Mouse (Mus musculus) T-helper 1 cell (primary cell): Measurements from ENCODE around the gene Riox1.

ENCODE experiments used
- in situ Hi-C: fragments of 300-600 bp; cut with MboI, MseI; formaldehyde crosslinking; loops from one replicate; pipeline ENCODE4 v1.15.1; 2025; ENCODE audit warnings: high pct_unique_total_duplicates

Gene Riox1

DNA sequence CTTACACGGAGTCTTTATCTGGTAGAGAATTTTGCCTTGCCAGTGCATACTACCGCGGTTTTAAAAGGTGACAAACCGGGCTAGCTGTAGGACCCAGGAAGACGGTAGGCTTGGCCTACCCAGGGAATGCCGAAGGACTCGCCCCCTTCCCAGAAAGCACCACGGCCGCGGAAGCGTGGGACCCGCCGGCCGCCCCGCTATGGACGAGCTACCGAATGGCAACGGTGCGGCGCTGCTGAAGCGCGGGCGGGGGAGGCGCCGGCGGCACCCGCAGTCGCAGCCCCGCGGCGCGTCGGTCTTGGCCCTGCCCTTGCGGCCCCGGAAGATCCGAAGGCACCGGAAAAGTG is at the start of gene Riox1:
Riox1 (plus strand) TSS at position 116 of the 347 bp plus-strand sequence.
- in situ Hi-C loops, result no loop called here

DNA sequence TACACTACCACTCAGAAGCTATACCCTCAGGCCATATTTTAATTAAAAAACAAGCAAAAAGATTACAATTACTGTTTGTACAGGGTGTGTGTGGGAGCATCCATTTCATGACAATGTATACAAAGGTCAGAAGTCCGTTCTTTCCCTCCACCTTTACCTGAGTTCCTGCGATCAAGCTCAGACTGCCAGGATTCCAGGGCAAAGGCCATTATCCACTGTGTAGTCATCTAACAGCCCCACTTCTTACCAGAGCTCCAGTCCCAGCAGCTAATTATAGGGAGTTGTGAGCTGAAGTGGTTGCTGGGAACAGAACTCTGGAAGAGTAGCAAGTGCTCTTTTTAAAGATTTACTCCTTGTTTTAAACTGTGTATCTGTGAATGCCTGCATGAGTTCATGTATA is 40.0 kb upstream of the Riox1 start:
- in situ Hi-C loops, result no loop called here

- in situ Hi-C loops, result no loop called here
Observed at GRCm38 (mm10) chr12:83914202-83914740, 36.1 kb upstream of the Riox1 start.

DNA sequence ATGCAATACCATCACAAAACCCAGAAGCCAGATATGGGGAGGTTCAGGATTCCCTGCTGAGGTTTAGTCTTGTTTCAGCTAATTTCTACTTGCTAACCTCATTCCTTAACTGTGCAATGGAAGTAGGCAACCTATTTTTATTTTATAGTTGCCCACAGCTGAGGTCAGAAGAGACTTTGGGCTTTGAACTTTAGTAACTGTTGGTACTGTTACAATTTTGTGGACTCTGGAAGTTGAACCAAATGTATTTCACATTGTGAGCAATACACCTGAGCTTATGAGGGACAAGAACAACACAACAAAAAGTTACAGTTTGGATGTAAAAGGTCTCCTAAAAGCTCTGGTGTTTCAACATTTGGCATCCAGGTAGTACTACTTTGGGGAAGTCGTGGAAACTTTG is 35.6 kb upstream of the Riox1 start:
- in situ Hi-C loops, result no loop called here

GRCm38 (mm10) chr12:83916884-83917283 is 33.5 kb upstream of the Riox1 start:
- in situ Hi-C loops, result no loop called here

GRCm38 (mm10) chr12:83920721-83921441 is 29.5 kb upstream of the Riox1 start:
- in situ Hi-C loops, result loop anchor here (10.0 kb wide), 1 partner anchor 1064 kb away; no protein-coding TSS in a partner anchor

GRCm38 (mm10) chr12:83921535-83922381 is 28.6 kb upstream of the Riox1 start, which contains the start of gene Numb:
Numb (minus strand) TSS chr12:83921934.
- in situ Hi-C loops, result loop anchor here (10.0 kb wide), 1 partner anchor 1063 kb away; no protein-coding TSS in a partner anchor

DNA sequence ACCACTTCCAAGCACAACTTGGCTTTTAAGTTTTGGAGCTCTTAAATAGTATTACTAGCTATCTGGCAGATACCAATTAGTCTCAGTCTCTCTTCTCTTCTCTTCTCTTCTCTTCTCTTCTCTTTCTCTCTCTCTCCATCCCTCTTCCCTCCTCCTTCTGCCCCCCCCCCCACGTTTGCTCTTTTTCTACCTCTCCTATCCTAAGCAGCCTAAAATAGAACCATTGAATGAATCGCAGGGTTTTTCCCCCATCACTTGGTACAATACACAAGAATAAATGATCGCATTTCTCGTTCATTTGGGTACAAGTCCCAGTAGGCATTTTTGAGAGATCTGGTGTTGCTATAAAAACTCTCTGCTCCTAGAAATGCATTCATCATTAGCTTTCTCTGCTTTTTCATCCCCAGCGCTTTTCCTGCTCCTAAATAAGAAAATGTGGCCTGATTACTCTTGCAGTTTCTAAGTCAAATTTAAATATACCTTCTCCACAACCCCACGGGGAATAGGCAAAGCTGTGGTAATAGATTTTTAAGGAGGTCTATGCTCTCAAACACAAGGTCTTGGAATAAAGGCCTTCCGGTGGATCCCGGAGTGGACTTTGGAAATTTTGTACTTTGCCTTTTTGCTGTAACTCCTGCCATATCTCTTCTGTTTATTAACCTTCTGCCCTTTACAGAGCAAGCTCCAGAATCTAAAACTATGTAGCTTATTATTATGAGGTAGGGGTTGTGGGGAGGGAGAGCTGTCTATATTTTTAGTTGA is 27.5 kb upstream of the Riox1 start:
- in situ Hi-C loops, result loop anchor here (10.0 kb wide), 1 partner anchor 1062 kb away; no protein-coding TSS in a partner anchor

DNA sequence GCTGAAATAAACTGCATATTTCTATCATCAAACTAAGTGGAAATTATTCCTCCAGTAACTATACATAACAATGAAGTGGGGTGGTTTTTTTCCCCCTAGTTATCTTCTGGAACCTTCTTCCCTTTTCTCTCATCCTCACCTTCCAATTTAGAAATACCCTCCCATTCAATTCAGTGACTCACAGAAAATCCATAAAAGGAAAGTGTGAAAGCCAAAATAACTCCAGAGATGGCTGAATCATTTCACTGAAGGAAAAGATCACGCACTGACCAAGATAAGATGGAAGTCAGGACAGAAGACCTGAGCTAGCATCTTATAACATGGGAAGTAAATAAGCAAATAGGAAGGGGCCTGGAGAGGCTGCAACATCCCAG is 26.9 kb upstream of the Riox1 start:
- in situ Hi-C loops, result loop anchor here (10.0 kb wide), 1 partner anchor 1061 kb away; no protein-coding TSS in a partner anchor

DNA sequence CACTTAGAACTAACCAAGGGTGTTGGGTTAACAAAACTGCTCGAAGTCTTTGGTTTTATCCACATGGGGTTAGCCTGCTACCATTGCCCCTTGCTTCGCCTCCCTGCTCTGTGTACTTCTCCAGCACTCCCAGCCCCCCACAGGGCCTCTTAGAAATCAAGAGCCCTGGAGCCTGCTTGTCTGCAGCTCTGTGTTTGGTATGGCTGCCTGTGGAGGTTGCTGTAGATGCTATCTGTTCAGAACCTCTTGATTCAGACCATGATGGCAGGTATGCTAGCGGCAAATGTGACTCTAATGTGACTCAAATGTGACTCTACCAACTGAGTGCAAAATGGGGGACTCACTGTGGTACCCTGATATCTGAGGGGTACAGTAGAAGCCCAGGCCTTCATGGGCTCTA is 26.1 kb upstream of the Riox1 start:
- in situ Hi-C loops, result loop anchor here (10.0 kb wide), 1 partner anchor 1060 kb away; no protein-coding TSS in a partner anchor

GRCm38 (mm10) chr12:83925160-83925703 is 25.2 kb upstream of the Riox1 start:
- in situ Hi-C loops, result loop anchor here (10.0 kb wide), 1 partner anchor 1060 kb away; no protein-coding TSS in a partner anchor

GRCm38 (mm10) chr12:83926061-83926460 is 24.3 kb upstream of the Riox1 start:
- in situ Hi-C loops, result loop anchor here (10.0 kb wide), 1 partner anchor 1059 kb away; no protein-coding TSS in a partner anchor

DNA sequence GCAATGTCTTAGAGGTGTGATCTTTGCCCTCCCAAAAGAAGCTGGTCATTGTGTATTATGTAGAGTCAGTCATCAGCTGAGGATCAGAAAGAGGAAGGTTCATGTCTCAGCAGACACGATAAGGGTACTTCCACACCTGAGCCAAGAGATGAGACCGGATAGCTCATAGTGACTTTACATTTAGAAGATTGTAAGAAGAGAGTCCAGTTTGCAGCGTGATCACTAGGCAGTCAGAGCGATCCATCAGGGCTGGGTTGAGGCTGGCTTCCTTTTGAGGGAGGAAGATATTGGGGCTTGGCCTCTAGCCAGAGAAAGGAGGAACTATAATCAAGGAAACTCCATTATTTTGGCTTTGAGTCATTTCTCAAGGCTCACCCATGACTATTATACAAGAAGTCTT is 22.7 kb upstream of the Riox1 start:
- in situ Hi-C loops, result loop anchor here (10.0 kb wide), 1 partner anchor 1057 kb away; no protein-coding TSS in a partner anchor

DNA sequence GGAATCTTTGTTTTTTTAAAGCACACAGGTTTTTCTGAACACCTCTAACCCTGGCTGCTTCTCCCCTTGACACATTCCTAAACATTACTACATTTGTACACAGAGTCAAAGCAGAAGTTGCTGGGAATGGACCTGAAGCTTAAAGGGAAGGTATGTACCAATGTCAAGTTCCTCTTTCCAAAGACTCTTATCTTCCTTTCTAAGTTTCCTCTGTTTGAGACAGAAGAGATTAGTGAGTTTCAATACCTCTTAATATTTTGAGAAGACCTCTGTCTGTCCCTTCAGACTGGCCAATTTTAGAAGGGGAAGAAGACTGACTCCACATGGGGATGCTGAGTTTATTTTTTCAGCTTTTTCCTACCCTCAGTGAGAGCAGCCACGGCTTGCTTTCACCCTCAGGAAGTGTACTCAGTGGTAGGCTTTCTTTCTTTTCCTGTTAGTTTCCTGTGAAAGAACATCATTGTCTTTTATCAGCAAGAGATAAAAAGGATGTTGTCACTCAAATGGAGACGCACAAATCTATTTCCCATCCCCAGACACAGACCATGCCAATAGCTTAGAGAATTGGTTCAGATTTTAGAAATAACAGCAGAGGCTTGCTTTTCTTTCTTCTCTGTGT is 21.1 kb upstream of the Riox1 start:
- in situ Hi-C loops, result loop anchor here (10.0 kb wide), 1 partner anchor 1056 kb away; no protein-coding TSS in a partner anchor

GRCm38 (mm10) chr12:83937600-83937999 is 12.8 kb upstream of the Riox1 start:
- in situ Hi-C loops, result loop anchor here (5.0 kb wide), 1 partner anchor 220 kb away; no protein-coding TSS in a partner anchor

DNA sequence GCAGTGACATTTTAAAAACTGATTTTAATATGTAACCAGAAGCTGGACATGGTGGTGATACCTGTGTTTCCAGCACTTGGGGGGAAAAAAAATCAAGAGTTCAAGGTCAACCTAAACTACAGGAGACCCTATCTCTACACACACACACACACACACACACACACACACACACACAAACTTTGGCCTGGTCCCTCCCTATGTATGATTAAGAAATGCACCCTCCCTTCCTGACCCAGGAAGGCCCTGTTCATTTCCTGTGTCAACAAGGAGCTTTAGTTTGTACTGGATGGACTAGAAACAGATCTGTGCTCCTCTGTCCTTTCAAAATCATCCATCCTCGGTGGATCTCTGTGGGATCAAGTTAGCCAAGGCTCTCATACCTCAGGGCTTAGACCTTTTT is 11.8 kb upstream of the Riox1 start:
- in situ Hi-C loops, result loop anchor here (5.0 kb wide), 1 partner anchor 221 kb away; no protein-coding TSS in a partner anchor

DNA sequence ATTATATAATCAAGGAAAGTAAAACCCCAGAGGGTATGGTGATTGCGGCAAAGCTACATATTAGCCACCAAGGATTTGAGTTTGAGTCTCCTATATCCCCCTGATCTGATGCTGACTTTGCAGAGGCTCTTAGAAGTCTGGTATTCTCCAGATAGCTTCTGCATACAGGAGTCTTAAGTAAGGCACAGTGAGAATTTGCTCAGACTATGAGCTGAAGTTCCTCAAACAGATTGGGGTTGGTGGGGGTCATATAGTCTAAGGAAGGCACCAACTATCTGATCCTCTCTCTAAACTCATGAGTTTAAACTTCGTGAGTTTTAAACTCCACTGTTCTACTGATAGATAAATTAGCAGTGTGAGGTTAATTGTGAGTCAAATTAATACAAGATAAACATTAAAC is 11.1 kb upstream of the Riox1 start:
- in situ Hi-C loops, result loop anchor here (5.0 kb wide), 1 partner anchor 222 kb away; no protein-coding TSS in a partner anchor

GRCm38 (mm10) chr12:83940031-83940430 is 10.4 kb upstream of the Riox1 start:
- in situ Hi-C loops, result no loop called here

DNA sequence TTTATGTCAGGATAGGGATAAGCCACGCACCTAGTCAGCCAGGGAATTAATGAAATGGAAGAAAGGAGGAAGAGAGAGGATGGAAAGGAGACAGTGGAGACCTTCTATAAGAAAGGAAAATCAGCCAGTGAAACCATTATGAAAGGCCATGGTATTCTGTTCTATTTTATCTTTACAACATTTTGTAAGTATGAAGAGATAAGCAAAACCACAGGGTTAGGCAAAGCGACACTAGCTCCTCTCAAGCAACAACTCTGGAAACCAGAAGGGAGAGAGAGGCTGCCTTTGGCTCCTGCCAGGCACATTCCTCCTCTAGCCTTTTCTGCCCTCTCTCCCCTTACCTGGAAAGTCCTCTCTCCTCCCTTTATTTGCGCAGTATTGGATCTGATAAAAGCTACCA is 8.5 kb upstream of the Riox1 start:
- in situ Hi-C loops, result no loop called here

DNA sequence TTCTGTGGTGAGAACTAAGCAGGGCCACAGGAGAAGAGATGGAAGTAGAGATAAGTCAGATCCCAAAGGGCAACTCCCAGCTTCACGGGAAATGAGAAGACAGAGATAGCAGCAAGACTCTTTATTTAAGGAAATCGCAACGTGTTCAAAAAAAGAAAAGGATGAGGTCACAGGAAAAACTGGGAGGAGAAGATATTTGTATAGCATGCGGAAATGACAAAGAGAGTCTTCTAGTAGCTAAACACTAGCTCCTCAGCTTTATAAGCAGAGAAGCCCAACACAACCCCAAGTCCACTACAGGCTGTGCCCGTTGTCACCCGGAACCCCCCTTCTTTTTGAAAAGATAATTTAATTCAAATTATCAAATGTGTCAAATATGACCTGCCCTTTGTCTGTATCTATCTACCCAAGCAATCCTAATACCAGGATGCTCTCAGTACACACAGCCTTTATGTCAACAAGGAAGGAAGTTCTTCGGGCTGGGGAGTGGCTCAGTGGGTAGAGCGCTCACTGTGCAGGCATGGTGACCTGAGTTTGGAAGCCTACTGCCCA is 3.1 kb upstream of the Riox1 start:
- in situ Hi-C loops, result no loop called here
